Mouse (Mus musculus) heart, postnatal 0 days (tissue): ENCODE measurements around the gene Telo2.
A peak's percentile ranks its signal among the peaks of the same experiment; 100 is the strongest.

Experiments used
- CTCF ChIP-seq: IDR thresholded peaks from 2 replicates; pipeline ENCODE4 v1.5.1; 2016; ENCODE audit warnings: antibody characterized with exemption, control low read depth, low read depth
- EP300 ChIP-seq: IDR thresholded peaks from 2 replicates; pipeline ENCODE4 v1.6.1; 2016; ENCODE audit warnings: antibody characterized with exemption, low read depth

DNA sequence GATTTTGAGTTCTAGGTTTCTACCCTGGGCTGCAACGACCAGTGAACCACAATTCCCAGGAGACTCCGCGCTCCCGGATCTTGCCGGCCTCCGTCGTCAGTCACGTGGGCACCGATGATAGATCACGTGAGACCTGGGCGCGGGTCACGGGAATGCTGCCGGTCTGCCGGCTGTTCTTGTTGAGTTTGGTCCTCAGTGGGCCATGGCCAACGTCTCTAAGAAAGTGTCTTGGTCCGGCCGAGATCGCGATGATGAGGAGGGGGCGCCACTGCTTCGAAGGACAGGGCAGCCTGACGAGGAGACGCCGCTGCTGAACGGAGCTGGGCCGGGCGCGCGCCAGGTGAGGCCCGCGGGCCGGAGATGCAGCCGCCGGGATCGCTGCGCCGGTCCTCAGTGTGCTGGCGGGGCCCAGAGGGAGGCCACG is 17.5 kb upstream of the Telo2 start, which contains the start of gene Clcn7:
- no peak for TF ChIP-seq CTCF
- peak; percentile 71; the same call in 1 of the 2 replicates for TF ChIP-seq EP300
